Mouse (Mus musculus) forebrain, embryonic 14.5 days (tissue): ENCODE results near the gene Itsn1. TPM values are rescaled to one million over a fixed set of nuclear protein-coding genes. Genes with fewer than 3 reads are reported as not detected.

ENCODE experiments used
- ATAC-seq: fragments of 200-750 bp; cut with Nextera tagmentation; 2 replicates; pipeline ENCODE4 v1.8.0; 2017; ENCODE audit warnings: mild to moderate bottlenecking, moderate library complexity
- DNase-seq: peaks from one replicate; pipeline ENCODE4 v3.0.0-alpha.2; 2015; ENCODE audit warnings: low spot score
- H3K27ac ChIP-seq: fragments of 300-500 bp; sonication (generic); 2 replicates; pipeline ENCODE4 v1.5.1; 2014; ENCODE audit warnings: low read depth, mild to moderate bottlenecking, control low read depth, low read length, moderate library complexity
- H3K27me3 ChIP-seq: fragments of 300-500 bp; sonication (generic); replicated peaks from 2 replicates; pipeline ENCODE4 v1.6.1; 2014; ENCODE audit warnings: low read length, control low read depth, mixed read lengths; ENCODE audit not compliant: control insufficient read depth, insufficient read depth
- H3K36me3 ChIP-seq: fragments of 300-500 bp; sonication (generic); 2 replicates; pipeline ENCODE4 v1.6.1; 2014; ENCODE audit warnings: low read length, control low read depth; ENCODE audit not compliant: control insufficient read depth, insufficient read depth
- H3K4me1 ChIP-seq: fragments of 300-500 bp; sonication (generic); 2 replicates; pipeline ENCODE4 v1.6.1; 2014; ENCODE audit warnings: antibody characterized with exemption, low read length, control low read depth; ENCODE audit not compliant: control insufficient read depth, insufficient read depth
- H3K4me2 ChIP-seq: fragments of 300-500 bp; sonication (generic); 2 replicates; pipeline ENCODE4 v1.6.1; 2014; ENCODE audit warnings: mild to moderate bottlenecking, control low read depth, low read length
- H3K4me3 ChIP-seq: fragments of 300-500 bp; sonication (generic); 2 replicates; pipeline ENCODE4 v1.5.1; 2014; ENCODE audit warnings: low read depth, low read length, control low read depth
- H3K9ac ChIP-seq: fragments of 300-500 bp; sonication (generic); 2 replicates; pipeline ENCODE4 v1.6.1; 2014; ENCODE audit warnings: mild to moderate bottlenecking, low read length, control low read depth, moderate library complexity
- H3K9me3 ChIP-seq: fragments of 300-500 bp; sonication (generic); replicated peaks from 2 replicates; pipeline ENCODE4 v1.6.1; 2016; ENCODE audit warnings: low read length, control low read depth, mixed read lengths; ENCODE audit not compliant: control insufficient read depth
- WGBS: fragments of 180-500 bp; shearing (Covaris S2); extraction: QIAGEN DNeasy Blood & Tissue Kit; methylation state at CpG from one replicate; pipeline ENCODE4 v1.1.7; 2014; 5-methylcytosine and 5-hydroxymethylcytosine counted together
- polyA plus RNA-seq: library from polyadenylated mRNA; unstranded; fragments of >200 nt; fragmentation: Nextera tagmentation; extraction: Ambion mirVana; gene quantifications from 2 replicates; pipeline ENCODE4 v1.2.1, GENCODE M21; 2014

Itsn1 gene
- polyA plus RNA-seq, 1 experiment from 2014 or later, result 54.2 TPM

GRCm38 (mm10) chr16:91802461-91803062 is 73.5 kb downstream of the Itsn1 start:
- Histone ChIP-seq H3K36me3 (peaks cover 54% of the 10 kb centered on the region), H3K9me3 (no peaks in the 10 kb centered on the region), H3K27ac (no peak overlapping the region), H3K4me1 (no peaks in the 10 kb centered on the region), H3K4me2 (no peak overlapping the region), H3K27me3 (no peaks in the 10 kb centered on the region), H3K4me3 (no peak overlapping the region), H3K9ac (no peak overlapping the region)
- ATAC-seq (no peak), DNase-seq (no peak)
- 92% methylated on average over 5 of the region's 5 CpGs for WGBS

GRCm38 (mm10) chr16:91804418-91804817 is 75.3 kb downstream of the Itsn1 start:
- H3K4me1 ChIP-seq, result no peaks in the 10 kb centered on the region
- WGBS, result 90% methylated on average over 8 of the region's 8 CpGs
- no peak overlapping the region for H3K4me3 ChIP-seq
- H3K27ac ChIP-seq, result no peak overlapping the region
- DNase-seq (no peak), ATAC-seq (no peak)
- H3K27me3 ChIP-seq, result no peaks in the 10 kb centered on the region
- H3K4me2 ChIP-seq, result no peak overlapping the region
- H3K9me3 ChIP-seq, result no peaks in the 10 kb centered on the region
- no peak overlapping the region for H3K9ac ChIP-seq
- H3K36me3 ChIP-seq, result peaks cover 62% of the 10 kb centered on the region

- no peak overlapping the region for H3K27ac ChIP-seq
- WGBS, result 80% methylated on average over 5 of the region's 5 CpGs
- H3K36me3 ChIP-seq, result peaks cover 65% of the 10 kb centered on the region
- no peaks in the 10 kb centered on the region for H3K27me3 ChIP-seq
- no peak overlapping the region for H3K9ac ChIP-seq
- no peak overlapping the region for H3K4me2 ChIP-seq
- H3K9me3 ChIP-seq, result no peaks in the 10 kb centered on the region
- no peaks in the 10 kb centered on the region for H3K4me1 ChIP-seq
- no peak overlapping the region for H3K4me3 ChIP-seq
- no peak for ATAC-seq
- DNase-seq, result no peak
These were observed 75.8 kb downstream of the Itsn1 start for GRCm38 (mm10) chr16:91804831-91805230.

- no peaks in the 10 kb centered on the region for H3K4me1 ChIP-seq
- 92% methylated on average over 7 of the region's 7 CpGs for WGBS
- peaks cover 50% of the 10 kb centered on the region for H3K36me3 ChIP-seq
- DNase-seq (no peak), ATAC-seq (no peak)
- H3K4me2 ChIP-seq, result no peak overlapping the region
- H3K27me3 ChIP-seq, result no peaks in the 10 kb centered on the region
- no peak overlapping the region for H3K27ac ChIP-seq
- H3K9me3 ChIP-seq, result no peaks in the 10 kb centered on the region
- no peak overlapping the region for H3K9ac ChIP-seq
- no peak overlapping the region for H3K4me3 ChIP-seq
These were observed 81.2 kb downstream of the Itsn1 start for GRCm38 (mm10) chr16:91810235-91810634.

GRCm38 (mm10) chr16:91811339-91811738 is 82.3 kb downstream of the Itsn1 start:
- H3K36me3 ChIP-seq, result peaks cover 52% of the 10 kb centered on the region
- no peak for ATAC-seq

GRCm38 (mm10) chr16:91811876-91812275 is 82.8 kb downstream of the Itsn1 start:
- Histone ChIP-seq H3K36me3 (peaks cover 54% of the 10 kb centered on the region), H3K9ac (no peak overlapping the region), H3K4me1 (no peaks in the 10 kb centered on the region), H3K4me3 (no peak overlapping the region), H3K27me3 (no peaks in the 10 kb centered on the region), H3K9me3 (no peaks in the 10 kb centered on the region), H3K27ac (no peak overlapping the region), H3K4me2 (no peak overlapping the region)
- ATAC-seq, result no peak
- WGBS, result 92% methylated on average over 9 of the region's 9 CpGs
- DNase-seq, result no peak

More at GRCm38 (mm10) chr16:91811339-91811738, 82.3 kb downstream of the Itsn1 start:
- 91% methylated on average over 7 of the region's 7 CpGs for WGBS
- Histone ChIP-seq H3K4me1 (no peaks in the 10 kb centered on the region), H3K9ac (no peak overlapping the region), H3K27ac (no peak overlapping the region), H3K27me3 (no peaks in the 10 kb centered on the region), H3K4me2 (no peak overlapping the region), H3K9me3 (no peaks in the 10 kb centered on the region), H3K4me3 (no peak overlapping the region)
- DNase-seq, result no peak

GRCm38 (mm10) chr16:91813543-91813942 is 84.5 kb downstream of the Itsn1 start:
- Histone ChIP-seq H3K27ac (no peak overlapping the region), H3K27me3 (no peaks in the 10 kb centered on the region), H3K4me1 (no peaks in the 10 kb centered on the region), H3K9ac (no peak overlapping the region), H3K4me3 (no peak overlapping the region), H3K4me2 (no peak overlapping the region), H3K9me3 (no peaks in the 10 kb centered on the region), H3K36me3 (peaks cover 66% of the 10 kb centered on the region)
- WGBS, result 88% methylated on average over 6 of the region's 6 CpGs
- ATAC-seq, result no peak
- DNase-seq, result no peak

- Histone ChIP-seq H3K36me3 (peaks cover 69% of the 10 kb centered on the region), H3K4me3 (no peak overlapping the region), H3K4me1 (no peaks in the 10 kb centered on the region), H3K9me3 (no peaks in the 10 kb centered on the region), H3K4me2 (no peak overlapping the region), H3K9ac (no peak overlapping the region), H3K27me3 (no peaks in the 10 kb centered on the region), H3K27ac (no peak overlapping the region)
- 94% methylated on average over 3 of the region's 3 CpGs for WGBS
- DNase-seq, result no peak
- ATAC-seq, result no peak
These were observed 86.0 kb downstream of the Itsn1 start for GRCm38 (mm10) chr16:91815067-91815466.

GRCm38 (mm10) chr16:91820299-91820698 is 91.2 kb downstream of the Itsn1 start:
- Histone ChIP-seq H3K4me1 (no peaks in the 10 kb centered on the region), H3K27ac (no peak overlapping the region), H3K4me3 (no peak overlapping the region), H3K9ac (no peak overlapping the region), H3K36me3 (peaks cover 82% of the 10 kb centered on the region), H3K9me3 (no peaks in the 10 kb centered on the region), H3K27me3 (no peaks in the 10 kb centered on the region), H3K4me2 (no peak overlapping the region)
- WGBS, result 91% methylated on average over 8 of the region's 8 CpGs
- DNase-seq (no peak), ATAC-seq (no peak)
